Mouse (Mus musculus) embryonic facial prominence, embryonic 13.5 days (tissue): ENCODE results near the gene Ap3d1. TPM values are rescaled to one million over a fixed set of nuclear protein-coding genes. Genes with fewer than 3 reads are reported as not detected.

Source experiments
- ATAC-seq: fragments of 200-750 bp; cut with Nextera tagmentation; 2 replicates; pipeline ENCODE4 v1.8.0; 2017; ENCODE audit warnings: low read depth; ENCODE audit not compliant: insufficient number of reproducible peaks, insufficient read depth, low FRiP score, low TSS enrichment
- H3K27ac ChIP-seq: fragments of 300-500 bp; sonication (generic); 2 replicates; pipeline ENCODE4 v1.5.1; 2015; ENCODE audit warnings: moderate library complexity, mild to moderate bottlenecking, inconsistent platforms
- H3K27me3 ChIP-seq: fragments of 300-500 bp; sonication (generic); 2 replicates; pipeline ENCODE4 v1.6.1; 2015; ENCODE audit warnings: mild to moderate bottlenecking, inconsistent platforms
- H3K36me3 ChIP-seq: fragments of 300-500 bp; sonication (generic); 2 replicates; pipeline ENCODE4 v1.6.1; 2015; ENCODE audit warnings: mild to moderate bottlenecking, inconsistent platforms
- H3K4me1 ChIP-seq: fragments of 300-500 bp; sonication (generic); 2 replicates; pipeline ENCODE4 v1.6.1; 2015; ENCODE audit warnings: inconsistent platforms
- H3K4me2 ChIP-seq: fragments of 300-500 bp; sonication (generic); 2 replicates; pipeline ENCODE4 v1.6.1; 2015; ENCODE audit warnings: moderate library complexity, mild to moderate bottlenecking, inconsistent platforms
- H3K4me3 ChIP-seq: fragments of 300-500 bp; sonication (generic); 2 replicates; pipeline ENCODE4 v1.5.1; 2015; ENCODE audit warnings: mild to moderate bottlenecking, inconsistent platforms
- H3K9ac ChIP-seq: fragments of 300-500 bp; sonication (generic); 2 replicates; pipeline ENCODE4 v1.6.1; 2015; ENCODE audit warnings: mild to moderate bottlenecking, inconsistent platforms
- H3K9me3 ChIP-seq: fragments of 300-500 bp; sonication (generic); 2 replicates; pipeline ENCODE4 v1.6.1; 2016; ENCODE audit warnings: inconsistent platforms
- WGBS: fragments of 180-500 bp; shearing (Covaris S2); methylation state at CpG from one replicate; pipeline ENCODE4 v1.1.7; 2015; ENCODE audit warnings: mixed read lengths; 5-methylcytosine and 5-hydroxymethylcytosine counted together
- polyA plus RNA-seq: library from polyadenylated mRNA; unstranded; fragments of >200 nt; fragmentation: Nextera tagmentation; extraction: Ambion mirVana; gene quantifications from 2 replicates; pipeline ENCODE4 v1.2.1, GENCODE M21; 2015

The Ap3d1 gene
- polyA plus RNA-seq, 1 experiment from 2014 or later = 73.5 TPM

DNA sequence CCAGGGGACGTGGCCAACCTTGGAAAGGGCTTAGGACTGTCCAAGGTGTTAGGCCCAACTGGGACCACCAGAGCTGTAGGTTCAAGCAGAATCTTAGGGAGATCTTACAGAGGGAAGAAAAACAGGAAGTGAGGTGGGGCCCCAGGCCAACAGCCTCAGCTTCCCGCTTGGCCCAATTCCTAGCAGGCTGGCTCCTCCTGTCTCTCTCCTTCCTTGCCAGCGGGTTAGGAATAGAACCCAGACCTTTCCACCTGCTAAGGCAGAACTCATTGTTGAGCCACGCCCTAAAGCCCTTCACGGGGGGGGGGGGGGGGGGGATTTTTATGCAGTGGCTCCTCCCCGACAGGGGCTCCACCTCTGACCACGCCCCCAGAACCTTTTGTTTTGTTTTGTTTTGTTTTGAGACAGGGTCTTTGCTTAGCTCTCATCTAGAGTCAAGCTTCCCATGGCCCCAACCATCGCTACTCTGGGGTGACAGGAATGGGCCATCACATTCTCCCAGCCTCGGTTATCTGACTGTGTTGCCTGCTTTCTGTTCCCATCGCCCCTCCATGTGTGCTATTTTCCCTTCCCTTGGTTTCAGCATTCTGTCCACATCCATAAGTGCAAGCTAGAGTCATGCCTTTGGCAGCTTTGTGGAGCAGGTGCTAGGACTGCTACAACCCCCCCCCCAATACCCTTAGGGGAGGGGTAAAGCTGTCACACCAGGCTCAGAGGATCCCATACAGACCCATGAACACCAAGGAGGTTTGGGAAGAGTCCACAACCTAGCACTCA is 63.3 kb downstream of the Ap3d1 start:
- Histone ChIP-seq H3K4me1 (peaks cover 42% of the 10 kb centered on the region), H3K27me3 (no peaks in the 10 kb centered on the region), H3K27ac (peak overlapping the region; percentile 98), H3K4me2 (peak overlapping the region; percentile 91), H3K9me3 (no peaks in the 10 kb centered on the region), H3K36me3 (peaks cover 14% of the 10 kb centered on the region), H3K4me3 (no peak overlapping the region), H3K9ac (peak overlapping the region; percentile 80; the same call in 1 of the 2 replicates)
- 46% methylated on average over 10 of the region's 10 CpGs for WGBS
- no peak for ATAC-seq

DNA sequence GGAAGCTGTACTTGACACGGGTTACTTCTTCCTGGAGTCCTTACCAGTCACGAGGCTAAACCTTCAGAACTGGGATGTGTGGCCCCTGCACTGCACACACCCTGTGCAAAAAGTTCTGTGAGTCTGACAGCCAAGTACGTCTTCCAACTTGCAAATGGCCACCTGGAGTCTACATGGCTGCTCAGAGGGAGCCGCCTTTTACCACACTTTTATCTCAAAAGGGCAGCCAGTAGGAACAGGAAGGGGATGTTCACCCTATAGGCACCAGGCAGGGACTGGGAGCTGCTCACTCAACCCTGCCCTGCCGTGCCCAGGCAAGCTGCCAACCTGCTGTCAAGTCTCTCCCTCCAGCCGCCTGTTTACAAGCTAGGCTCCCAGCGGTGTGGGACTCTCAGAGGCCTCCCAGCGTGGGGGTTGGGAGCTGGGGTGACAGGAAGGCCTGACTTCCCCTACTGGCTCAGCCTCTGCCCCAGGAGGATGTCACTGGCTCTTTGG is 64.1 kb downstream of the Ap3d1 start, which contains the start of gene Mknk2:
Mknk2 (minus strand) TSS at position 171 of the 495 bp plus-strand sequence.
- H3K9me3 ChIP-seq = no peaks in the 10 kb centered on the region
- peaks cover 11% of the 10 kb centered on the region for H3K36me3 ChIP-seq
- H3K4me1 ChIP-seq = peaks cover 50% of the 10 kb centered on the region
- H3K4me2 ChIP-seq = peak within 1 kb of the TSS; percentile 91
- H3K4me3 ChIP-seq = peak within 1 kb of the TSS; percentile 71
- no peaks in the 10 kb centered on the region for H3K27me3 ChIP-seq
- peak within 1 kb of the TSS; percentile 98 for H3K27ac ChIP-seq
- H3K9ac ChIP-seq = peak within 1 kb of the TSS; percentile 80
- WGBS = 16% methylated on average over 8 of the region's 8 CpGs
- ATAC-seq = peak; percentile 22

DNA sequence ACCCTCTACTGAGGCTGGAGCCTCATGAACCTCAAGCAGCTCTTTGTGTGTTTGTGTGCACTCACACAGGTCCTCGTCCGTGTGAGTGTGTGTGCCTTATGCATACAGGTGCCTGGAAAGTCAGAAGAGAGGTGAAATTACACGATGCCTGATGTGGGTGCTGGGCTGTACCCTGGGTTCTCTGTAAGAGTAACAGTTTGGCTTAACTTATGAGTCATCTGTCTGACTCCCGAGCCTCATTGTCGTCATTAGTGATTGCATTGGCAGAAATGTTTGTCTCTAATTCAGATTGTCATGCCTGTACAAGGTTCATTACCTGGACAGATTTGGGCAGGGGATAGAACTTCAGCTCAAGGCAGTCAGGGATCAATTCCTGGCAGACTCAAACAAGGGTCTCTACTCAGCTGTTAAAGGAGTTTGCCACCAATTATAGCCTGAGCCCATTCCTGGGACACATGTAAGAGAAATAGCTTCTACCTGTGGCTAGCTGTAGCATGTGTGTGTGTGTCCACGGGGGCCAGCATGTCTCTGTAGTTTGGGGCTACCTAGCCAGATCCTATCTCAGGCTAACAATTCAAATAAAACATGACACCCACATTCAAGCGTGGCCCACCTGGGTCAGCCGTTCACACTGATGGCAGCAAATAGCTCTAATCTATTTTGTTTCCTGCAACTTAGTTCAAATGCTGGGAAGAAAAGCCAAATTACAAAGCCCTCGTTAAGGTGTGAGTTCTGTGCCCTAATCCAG is 64.8 kb downstream of the Ap3d1 start:
- no peak for ATAC-seq
- Histone ChIP-seq H3K27me3 (no peaks in the 10 kb centered on the region), H3K36me3 (peaks cover 17% of the 10 kb centered on the region), H3K27ac (peak overlapping the region; percentile 98), H3K9me3 (no peaks in the 10 kb centered on the region), H3K9ac (peak overlapping the region; percentile 80), H3K4me2 (peak overlapping the region; percentile 91), H3K4me1 (peaks cover 57% of the 10 kb centered on the region), H3K4me3 (peak overlapping the region; percentile 71)
- WGBS = 29% methylated on average over 9 of the region's 9 CpGs

DNA sequence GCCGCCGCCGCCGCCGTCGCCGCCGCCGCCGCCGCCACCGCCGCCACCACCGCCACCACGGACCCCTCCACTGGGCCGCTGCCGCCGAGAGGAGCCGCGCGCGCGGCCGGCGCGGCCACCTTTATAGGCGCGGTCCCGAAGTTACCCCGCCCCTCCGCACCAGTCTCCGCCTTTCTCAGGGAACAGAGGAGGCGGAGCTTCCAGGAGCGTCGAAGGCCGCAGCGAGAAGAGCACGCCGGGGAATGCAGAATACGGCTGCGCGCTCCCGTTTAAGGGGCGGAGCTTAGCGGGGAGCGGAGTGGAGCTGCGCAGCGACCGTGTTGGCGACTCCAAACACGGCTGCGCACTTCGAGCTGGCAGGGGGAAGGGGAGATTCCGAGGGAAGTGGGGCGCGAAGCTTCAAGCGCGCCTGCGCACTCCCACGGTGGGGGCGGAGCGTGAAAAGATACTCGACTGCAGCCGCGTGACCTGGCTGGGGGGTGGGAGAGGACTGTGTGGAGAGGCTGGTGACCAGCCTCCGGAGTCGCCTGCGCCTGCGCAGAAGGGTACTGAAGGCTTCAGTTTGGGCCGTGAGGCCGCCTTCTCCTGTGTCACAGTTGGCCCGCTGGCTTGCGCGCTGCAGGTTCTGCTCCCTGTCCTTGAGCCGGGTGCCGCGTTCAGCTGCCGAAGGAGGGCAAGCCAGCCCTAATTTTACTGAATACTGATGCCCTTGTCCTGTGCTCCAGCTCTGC is 65.7 kb downstream of the Ap3d1 start:
- Histone ChIP-seq H3K4me1 (peaks cover 60% of the 10 kb centered on the region), H3K4me3 (peak overlapping the region; percentile 71)

DNA sequence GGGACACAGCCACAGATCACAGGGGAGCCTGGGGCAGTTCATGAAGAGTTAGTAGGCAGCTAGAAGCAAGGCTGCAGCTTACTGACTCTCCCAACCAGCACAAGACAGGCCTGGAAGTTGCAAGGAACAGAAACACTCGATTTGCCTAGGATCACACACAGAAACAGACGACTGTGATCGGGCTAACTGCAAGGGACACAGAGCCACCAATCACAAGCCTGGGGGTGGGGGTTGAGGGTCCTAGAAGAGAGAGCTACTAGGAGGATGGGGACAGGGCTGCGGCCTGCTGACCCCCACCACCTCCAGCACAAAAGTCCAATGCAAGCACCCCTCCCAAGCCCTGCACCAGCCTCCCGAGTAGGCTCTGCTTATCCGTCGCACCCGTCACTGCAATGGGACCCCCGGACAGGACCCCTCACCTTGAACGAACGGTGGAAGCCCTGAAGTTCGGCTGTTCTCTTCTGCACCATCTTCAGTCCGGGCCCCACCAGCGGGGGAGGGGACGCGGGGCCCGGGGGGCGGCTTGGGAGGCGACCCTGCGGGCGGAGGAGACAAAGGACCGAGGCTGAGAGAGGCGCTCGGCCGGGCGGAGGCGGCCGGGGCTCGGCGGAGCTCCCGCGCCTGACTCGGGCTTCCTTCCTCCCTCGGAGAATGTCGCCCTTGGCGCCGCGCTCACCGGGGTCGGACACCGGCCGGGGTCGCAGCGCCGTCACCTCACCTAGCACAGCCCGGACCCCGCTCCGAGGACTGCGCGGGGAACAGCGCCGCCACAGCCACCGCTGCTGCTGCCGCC is 66.5 kb downstream of the Ap3d1 start:
- H3K36me3 ChIP-seq = peaks cover 34% of the 10 kb centered on the region
- H3K4me2 ChIP-seq = peak overlapping the region; percentile 91
- H3K9ac ChIP-seq = peak overlapping the region; percentile 94
- peak overlapping the region; percentile 98 for H3K27ac ChIP-seq
- H3K4me1 ChIP-seq = peaks cover 60% of the 10 kb centered on the region
- ATAC-seq = no peak
- H3K27me3 ChIP-seq = no peaks in the 10 kb centered on the region
- WGBS = 1% methylated on average over 28 of the region's 54 CpGs
- peak overlapping the region; percentile 71 for H3K4me3 ChIP-seq
- no peaks in the 10 kb centered on the region for H3K9me3 ChIP-seq

More for the DNA sequence above, 65.7 kb downstream of the Ap3d1 start:
- peak; percentile 91 for ATAC-seq
- under 1% methylated on average over 52 of the region's 78 CpGs for WGBS
- H3K9ac ChIP-seq = peak overlapping the region; percentile 94
- H3K9me3 ChIP-seq = no peaks in the 10 kb centered on the region
- no peaks in the 10 kb centered on the region for H3K27me3 ChIP-seq
- peak overlapping the region; percentile 98 for H3K27ac ChIP-seq
- H3K36me3 ChIP-seq = peaks cover 27% of the 10 kb centered on the region
- peak overlapping the region; percentile 91 for H3K4me2 ChIP-seq

DNA sequence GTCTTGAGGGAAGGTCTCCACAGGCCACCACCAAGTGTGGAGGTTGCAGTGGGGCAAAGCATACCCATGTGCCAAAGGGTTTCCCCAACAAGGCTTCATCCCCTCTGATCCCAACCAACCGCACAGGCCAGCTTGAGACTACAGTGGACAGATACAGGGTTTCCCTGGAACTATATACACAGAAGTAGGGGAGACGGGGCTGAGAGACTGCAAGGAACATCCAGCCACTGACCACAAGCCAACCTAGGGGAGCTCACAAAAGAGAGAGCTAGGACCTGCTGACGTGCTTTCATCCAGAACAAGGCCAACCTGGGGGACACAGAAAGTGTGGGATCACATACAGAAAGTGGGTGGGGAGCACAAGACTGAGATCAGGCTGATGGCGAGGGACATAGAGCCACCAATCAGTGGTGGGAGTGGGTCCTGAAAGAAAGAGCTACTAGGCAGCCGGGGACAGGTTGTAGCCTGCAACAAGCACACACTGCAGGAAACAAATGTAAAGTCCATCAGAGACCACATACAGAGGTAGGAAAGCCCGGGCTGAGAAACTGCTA is 67.1 kb downstream of the Ap3d1 start:
- ATAC-seq = no peak
- H3K36me3 ChIP-seq = peaks cover 41% of the 10 kb centered on the region
- peak overlapping the region; percentile 94 for H3K9ac ChIP-seq
- H3K4me2 ChIP-seq = peak overlapping the region; percentile 91
- peak overlapping the region; percentile 71 for H3K4me3 ChIP-seq
- 15% methylated on average over 6 of the region's 6 CpGs for whole genome bisulfite sequencing
- H3K27me3 ChIP-seq = no peaks in the 10 kb centered on the region
- H3K9me3 ChIP-seq = no peaks in the 10 kb centered on the region
- H3K4me1 ChIP-seq = peaks cover 60% of the 10 kb centered on the region
- H3K27ac ChIP-seq = peak overlapping the region; percentile 98

DNA sequence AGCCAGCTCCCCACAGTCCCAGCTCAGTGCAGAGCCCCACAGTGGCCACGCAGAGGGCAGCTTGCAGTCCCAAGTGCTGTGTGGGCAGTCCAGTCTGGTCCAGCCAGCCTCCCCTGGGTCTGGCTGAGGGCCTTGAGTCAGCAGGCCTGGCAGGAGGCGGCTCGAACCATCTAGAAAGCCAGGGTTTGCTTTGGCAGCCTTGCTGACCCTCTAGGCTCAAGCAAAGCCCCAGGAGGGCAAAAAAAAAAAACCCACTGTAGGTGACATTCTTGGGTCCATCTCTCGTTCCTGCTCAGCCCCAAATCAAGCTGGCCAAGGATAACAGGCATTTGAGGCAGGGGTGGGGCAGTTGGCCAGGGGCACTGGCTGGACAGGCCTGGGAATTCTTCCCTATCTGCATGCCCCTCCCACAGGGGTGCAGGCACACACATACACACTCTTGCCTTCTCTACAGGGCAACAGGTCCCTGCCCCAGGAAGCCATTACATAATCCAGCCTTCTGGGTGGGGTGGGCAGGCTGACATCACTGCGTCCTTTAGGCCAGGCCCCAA is 67.8 kb downstream of the Ap3d1 start:
- Histone ChIP-seq H3K4me2 (peak overlapping the region; percentile 91), H3K27me3 (no peaks in the 10 kb centered on the region), H3K9ac (peak overlapping the region; percentile 94), H3K4me1 (peaks cover 58% of the 10 kb centered on the region), H3K4me3 (peak overlapping the region; percentile 71), H3K27ac (no peak overlapping the region; the same call in 1 of the 2 replicates), H3K9me3 (no peaks in the 10 kb centered on the region), H3K36me3 (peaks cover 48% of the 10 kb centered on the region)
- ATAC-seq = no peak
- 60% methylated on average over 5 of the region's 5 CpGs for WGBS

DNA sequence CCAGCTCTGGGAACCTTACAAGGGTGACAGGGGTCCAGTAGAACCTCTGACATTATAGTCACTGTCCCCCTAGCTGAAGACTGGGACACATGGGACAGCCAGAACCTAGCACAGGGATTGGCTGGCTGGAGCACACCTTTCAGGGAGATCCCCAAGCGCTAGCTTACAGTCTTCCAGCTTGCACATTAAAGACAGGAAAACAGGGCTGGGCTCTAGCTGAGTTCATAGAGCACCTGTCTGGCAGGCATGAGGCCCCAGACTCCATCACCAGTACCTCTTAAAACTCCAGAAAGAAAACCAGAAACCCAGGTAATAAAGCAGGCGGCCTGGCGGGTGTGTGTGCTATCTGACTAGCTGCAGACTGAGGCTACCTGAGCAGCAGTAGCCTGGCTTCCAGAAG is 68.4 kb downstream of the Ap3d1 start:
- WGBS = 91% methylated on average over 3 of the region's 3 CpGs
- no peaks in the 10 kb centered on the region for H3K27me3 ChIP-seq
- H3K9me3 ChIP-seq = no peaks in the 10 kb centered on the region
- peak overlapping the region; percentile 94 for H3K9ac ChIP-seq
- peaks cover 54% of the 10 kb centered on the region for H3K36me3 ChIP-seq
- no peak overlapping the region for H3K27ac ChIP-seq
- H3K4me1 ChIP-seq = peaks cover 52% of the 10 kb centered on the region
- H3K4me2 ChIP-seq = peak overlapping the region; percentile 91
- H3K4me3 ChIP-seq = peak overlapping the region; percentile 71
- ATAC-seq = no peak

DNA sequence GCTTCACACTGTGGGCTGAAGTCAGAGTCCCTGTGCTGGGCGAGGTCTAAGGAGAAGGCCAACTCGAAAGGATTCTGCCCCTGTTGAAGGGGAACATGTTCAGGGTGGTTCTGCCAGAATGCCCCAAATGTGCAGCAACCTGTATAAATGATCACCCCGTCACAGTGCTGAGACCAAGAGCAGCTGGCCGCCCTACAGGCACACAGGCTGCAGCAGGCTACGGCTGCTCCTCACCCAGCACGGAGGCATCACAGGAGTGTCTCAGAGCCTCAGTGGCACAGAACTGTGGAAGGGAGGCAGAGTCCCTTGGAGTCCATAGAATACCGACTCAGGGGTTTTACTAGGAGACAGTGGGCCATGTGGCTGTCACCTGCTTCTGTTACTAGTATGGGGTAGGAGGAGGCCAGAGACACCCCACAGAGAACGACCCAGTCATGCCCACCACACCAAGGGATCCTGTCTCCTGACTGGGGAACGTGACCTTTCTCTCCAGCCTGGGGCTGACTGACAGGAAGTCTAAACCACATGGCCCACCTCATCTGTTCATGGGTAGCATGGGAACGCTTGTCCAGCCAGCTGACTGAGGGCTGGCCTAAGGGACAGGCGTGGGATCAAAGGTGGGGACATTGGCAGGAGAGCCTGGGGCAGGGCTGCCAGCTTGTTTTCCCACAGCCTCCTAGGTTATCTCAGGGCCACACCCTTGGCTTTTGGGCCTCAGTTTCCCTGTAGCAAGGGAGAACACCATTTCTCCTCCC is 70.0 kb downstream of the Ap3d1 start:
- H3K27me3 ChIP-seq = no peaks in the 10 kb centered on the region
- H3K4me1 ChIP-seq = peaks cover 36% of the 10 kb centered on the region
- no peak overlapping the region for H3K4me3 ChIP-seq
- H3K36me3 ChIP-seq = peaks cover 69% of the 10 kb centered on the region
- peak overlapping the region; percentile 94 for H3K9ac ChIP-seq
- no peaks in the 10 kb centered on the region for H3K9me3 ChIP-seq
- H3K4me2 ChIP-seq = no peak overlapping the region
- no peak for ATAC-seq
- 73% methylated on average over 11 of the region's 11 CpGs for WGBS
- H3K27ac ChIP-seq = no peak overlapping the region

DNA sequence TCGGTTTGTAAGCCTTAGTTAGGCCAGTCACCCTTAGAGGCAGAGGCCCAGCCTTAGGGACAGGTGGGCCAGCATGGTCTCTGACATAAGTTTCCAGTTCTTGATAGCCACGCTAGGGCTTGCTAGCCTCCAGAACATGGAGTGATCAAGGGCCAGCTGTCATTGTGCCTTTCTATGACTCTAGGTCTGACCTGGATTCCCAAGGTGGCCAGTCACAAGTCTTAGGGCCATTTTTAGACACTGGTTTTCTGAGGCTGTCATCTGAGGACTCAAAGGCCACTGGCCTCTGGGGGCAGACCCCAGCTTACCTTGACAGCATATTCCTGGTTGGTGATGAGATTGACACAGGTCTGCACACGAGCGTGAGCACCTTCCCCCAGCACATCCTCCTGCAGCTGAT is 70.8 kb downstream of the Ap3d1 start:
- Histone ChIP-seq H3K4me1 (peaks cover 37% of the 10 kb centered on the region), H3K4me3 (no peak overlapping the region), H3K36me3 (peaks cover 78% of the 10 kb centered on the region), H3K27ac (no peak overlapping the region), H3K4me2 (no peak overlapping the region), H3K9ac (no peak overlapping the region), H3K27me3 (no peaks in the 10 kb centered on the region), H3K9me3 (no peaks in the 10 kb centered on the region)
- 89% methylated on average over 4 of the region's 4 CpGs for WGBS
- no peak for ATAC-seq
